Mouse (Mus musculus) macrophage (primary cell): Measurements from ENCODE around the gene Jph3. TPM values are rescaled to one million over a fixed set of nuclear protein-coding genes. Genes with fewer than 3 reads are reported as not detected.

Source experiments
- H3K27ac ChIP-seq: fragments of 350-480 bp; formaldehyde crosslinking; 2 replicates; pipeline ENCODE4 v1.9.0; 2021
- H3K36me3 ChIP-seq: fragments of 350-480 bp; formaldehyde crosslinking; 2 replicates; pipeline ENCODE4 v1.9.0; 2021; ENCODE audit errors: inconsistent target
- H3K4me3 ChIP-seq: fragments of 350-480 bp; formaldehyde crosslinking; 2 replicates; pipeline ENCODE4 v1.9.0; 2021; ENCODE audit errors: inconsistent target
- H3K79me2 ChIP-seq: fragments of 350-480 bp; formaldehyde crosslinking; 2 replicates; pipeline ENCODE4 v1.9.0; 2021; ENCODE audit errors: inconsistent target
- WGBS: methylation state at CpG from one replicate; pipeline ENCODE4 v1.1.7; 2026; ENCODE audit warnings: inconsistent platforms; ENCODE audit not compliant: missing documents; 5-methylcytosine and 5-hydroxymethylcytosine counted together
- polyA plus RNA-seq: library from polyadenylated mRNA; stranded (reverse); fragments of 250-400 nt; gene quantifications from 3 replicates; pipeline ENCODE4 v1.2.4, GENCODE M21; 2018; ENCODE audit warnings: inconsistent platforms
- total RNA-seq, 78 experiments: library from RNA; depleted of rRNA; stranded (reverse); fragments of 250-400 nt; gene quantifications; 1 replicate in 9 of 78; 2 replicates in 24 of 78; 3 replicates in 43 of 78; 4 replicates in 2 of 78; pipeline ENCODE4 v1.2.4; 2018; ENCODE audit warnings: inconsistent platforms in 56 of 78

Gene Jph3
- total RNA-seq (2018; cell fraction: chromatin; rRNA removed) = not detected
- under 1 TPM in 10 of 26 experiments, not detected in 16; 0.03 to 0.16 (median 0.05) TPM for total RNA-seq (2018; cell fraction: cytosol; rRNA removed)
- total RNA-seq (2018; cell fraction: nucleus; rRNA removed) = under 1 TPM in 1 of 26 experiments, not detected in 25; 0.18 TPM
- 0.26 TPM in 1 of 3 replicates, not detected in the others for polyA plus RNA-seq

DNA sequence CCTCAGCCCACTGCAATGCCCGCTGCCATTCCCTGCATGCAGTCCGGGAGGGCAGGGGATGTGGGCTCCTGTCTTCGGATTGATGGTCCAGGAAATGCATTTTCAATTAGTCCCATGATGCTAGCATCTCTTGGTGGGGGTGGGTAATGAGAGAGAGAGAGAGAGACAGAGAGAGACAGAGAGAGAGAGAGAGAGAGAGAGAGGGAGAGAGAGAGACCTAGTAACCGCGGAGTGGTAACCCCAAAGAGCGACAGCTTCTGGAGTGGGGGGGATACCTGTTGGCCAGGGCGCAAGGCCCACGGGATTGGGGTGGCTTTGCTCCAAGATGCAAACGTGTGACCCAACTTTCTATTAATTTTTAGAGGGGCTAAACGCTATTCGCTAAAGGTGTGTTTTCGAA is at the start of gene Jph3:
Gene Jph3 (plus strand): TSS at position 301 of the 400 bp plus-strand sequence.
- Histone ChIP-seq H3K36me3 (no peaks in the 10 kb centered on the region), H3K4me3 (no peak within 1 kb of the TSS), H3K79me2 (no peaks in the 10 kb centered on the region), H3K27ac (no peak within 1 kb of the TSS)
- 13% methylated on average over 9 of the region's 12 CpGs for WGBS

DNA sequence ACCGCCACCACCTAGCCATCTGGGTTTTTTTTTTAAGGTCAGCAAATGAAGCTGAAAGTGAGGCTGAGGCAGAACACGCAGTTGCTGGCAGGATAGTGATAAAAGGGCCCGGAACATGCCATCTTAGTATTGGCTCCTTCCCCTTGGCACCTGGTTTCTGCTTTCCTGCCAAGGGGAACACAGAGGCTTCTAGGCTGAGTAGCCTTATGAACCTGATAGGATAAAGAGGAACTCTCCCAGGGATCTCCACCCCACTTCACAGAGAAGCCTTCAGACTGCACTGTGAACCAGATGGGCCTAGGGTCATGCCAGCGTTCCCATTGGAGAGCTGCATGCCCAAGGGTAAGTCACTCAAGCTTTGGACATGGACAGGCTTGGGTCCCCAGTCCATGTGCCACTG is 48.5 kb upstream of the Jph3 start:
- 73% methylated on average over 4 of the region's 4 CpGs for WGBS
- Histone ChIP-seq H3K4me3 (no peak overlapping the region), H3K79me2 (no peaks in the 10 kb centered on the region), H3K36me3 (no peaks in the 10 kb centered on the region), H3K27ac (no peak overlapping the region)

DNA sequence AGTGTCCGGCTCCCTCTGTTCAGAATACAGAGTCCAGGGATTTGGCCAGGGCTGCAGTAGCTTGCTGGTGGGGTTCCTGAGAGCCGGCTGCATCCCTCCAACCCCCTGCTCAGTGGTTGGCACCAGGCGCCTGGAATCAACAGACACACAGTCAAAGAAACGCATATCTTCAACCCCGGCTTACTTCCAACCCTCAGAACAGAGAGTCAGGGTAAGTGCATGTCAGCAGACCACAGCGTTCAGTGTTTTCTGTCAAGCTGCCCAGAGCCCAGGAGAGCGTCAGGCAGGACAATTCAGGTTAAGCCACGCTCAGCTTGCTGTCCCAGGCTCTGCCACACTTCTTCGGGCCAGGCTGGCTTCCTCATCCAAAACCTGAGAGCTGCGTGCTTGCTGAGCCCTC is 48.0 kb upstream of the Jph3 start:
- Histone ChIP-seq H3K27ac (no peak overlapping the region), H3K4me3 (no peak overlapping the region), H3K79me2 (no peaks in the 10 kb centered on the region), H3K36me3 (no peaks in the 10 kb centered on the region)
- 78% methylated on average over 10 of the region's 10 CpGs for WGBS

DNA sequence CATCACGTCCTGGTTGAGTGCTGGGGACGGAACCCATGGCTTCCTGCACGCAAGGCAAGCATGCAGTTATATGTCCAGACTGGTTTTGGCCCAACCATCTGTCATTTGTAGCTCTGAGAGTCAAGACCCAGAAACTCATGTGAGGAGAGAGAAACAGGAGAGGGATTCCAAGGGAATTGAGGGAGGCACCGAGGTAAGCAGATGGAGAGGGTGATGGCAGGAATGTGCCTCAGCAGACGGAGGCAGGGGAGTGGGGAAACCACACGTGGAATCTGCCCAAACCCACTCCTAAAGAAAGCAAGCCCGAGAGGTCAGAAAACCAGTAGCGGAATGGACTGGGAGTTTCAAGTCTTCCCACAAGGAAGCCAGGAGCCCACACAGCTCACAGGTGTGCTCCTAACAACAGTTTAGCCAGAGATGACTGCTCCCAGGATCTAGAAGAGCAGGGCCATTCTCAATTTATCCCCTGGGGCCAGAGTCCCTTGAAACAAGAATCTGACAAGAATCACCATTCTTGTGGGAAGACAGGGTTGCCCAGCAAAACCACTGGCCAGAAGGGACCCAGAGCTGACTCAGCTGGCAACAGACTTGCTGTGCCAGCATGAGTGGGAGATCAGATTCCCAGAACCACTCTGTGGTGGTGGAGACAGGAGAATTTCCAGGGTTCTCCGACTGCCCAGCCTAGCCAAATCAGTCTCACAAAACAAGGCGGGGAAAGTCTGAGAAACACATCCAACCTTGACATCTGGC is 46.2 kb upstream of the Jph3 start:
- Histone ChIP-seq H3K4me3 (no peak overlapping the region), H3K36me3 (no peaks in the 10 kb centered on the region), H3K27ac (no peak overlapping the region), H3K79me2 (no peaks in the 10 kb centered on the region)
- WGBS = 81% methylated on average over 10 of the region's 10 CpGs

DNA sequence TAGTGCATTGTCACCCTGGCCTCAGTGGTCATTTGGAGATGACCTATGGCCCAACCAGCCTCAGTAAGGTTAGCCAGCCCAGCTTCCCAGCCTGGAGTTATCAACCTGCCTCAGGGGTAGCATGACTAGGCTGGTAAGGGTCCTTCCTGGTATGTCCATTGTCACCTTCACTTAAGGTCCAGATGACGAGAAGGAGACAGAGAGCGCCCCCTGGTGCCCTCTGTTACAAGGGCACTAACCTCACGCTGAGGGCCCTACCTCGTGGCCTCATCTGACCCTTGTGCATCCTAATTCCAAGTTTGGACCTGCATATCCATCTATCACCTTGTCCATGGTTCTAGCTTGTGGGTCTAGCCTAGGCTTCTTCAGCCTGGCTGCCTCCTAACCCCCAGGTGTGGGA is 44.0 kb upstream of the Jph3 start:
- Histone ChIP-seq H3K27ac (no peak overlapping the region), H3K36me3 (no peaks in the 10 kb centered on the region), H3K4me3 (no peak overlapping the region), H3K79me2 (no peaks in the 10 kb centered on the region)
- WGBS = 6% methylated on average over 4 of the region's 4 CpGs

DNA sequence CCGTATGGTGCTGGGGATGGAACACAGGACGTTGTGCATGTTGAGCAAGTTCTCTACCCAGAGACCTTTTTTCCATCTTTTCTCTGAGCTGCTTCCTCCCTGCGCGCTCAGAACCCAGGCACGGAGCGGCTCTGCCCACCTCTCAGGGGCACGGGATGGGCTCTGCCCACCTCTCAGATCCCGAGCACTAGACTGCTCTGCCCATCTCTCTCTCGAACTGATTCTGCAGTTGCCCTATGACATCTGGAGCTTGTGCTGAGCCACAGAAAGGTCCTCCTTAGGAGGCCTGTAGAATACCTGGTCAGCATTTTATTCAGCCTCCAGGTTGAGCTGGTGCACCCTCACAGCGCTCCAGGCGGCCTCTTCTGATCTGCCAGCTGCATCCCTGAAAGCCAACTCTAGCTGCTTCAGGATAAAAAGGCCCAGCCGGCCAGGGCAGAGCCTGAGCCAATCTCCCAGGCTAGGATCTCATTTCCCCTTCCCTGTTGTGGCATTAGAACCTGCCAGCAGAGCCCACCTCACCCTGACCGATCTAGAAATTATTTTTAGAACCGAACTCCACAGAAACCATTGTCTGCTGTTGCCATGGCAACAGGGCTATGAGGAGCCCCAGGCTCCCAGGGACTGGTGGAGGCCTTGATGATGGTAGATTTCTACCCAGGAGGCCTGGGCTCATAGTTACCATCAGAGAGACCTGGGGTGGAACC is 41.8 kb upstream of the Jph3 start:
- H3K36me3 ChIP-seq = no peaks in the 10 kb centered on the region
- H3K4me3 ChIP-seq = no peak overlapping the region
- 54% methylated on average over 12 of the region's 14 CpGs for WGBS
- H3K79me2 ChIP-seq = no peaks in the 10 kb centered on the region
- H3K27ac ChIP-seq = no peak overlapping the region

DNA sequence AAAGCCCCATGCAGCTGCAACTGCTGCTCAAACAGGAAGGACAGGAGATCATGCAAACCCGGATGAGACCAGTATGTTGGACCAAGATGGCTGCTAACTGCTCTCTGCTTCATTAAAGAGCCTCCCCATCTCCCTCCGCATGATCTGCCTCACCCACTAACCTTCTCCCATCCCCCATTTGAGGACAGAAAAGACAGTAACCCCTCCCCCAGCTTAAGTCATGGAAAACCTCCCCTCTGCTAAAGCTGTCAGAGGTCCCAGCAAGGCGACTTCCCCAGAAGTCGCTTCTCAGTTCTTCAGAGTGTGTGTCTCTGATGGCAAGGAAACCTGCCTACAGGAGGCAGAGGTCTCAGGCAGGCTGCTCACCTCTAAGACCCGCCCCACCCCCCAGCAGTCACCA is 40.9 kb upstream of the Jph3 start:
- H3K27ac ChIP-seq = no peak overlapping the region
- no peak overlapping the region for H3K4me3 ChIP-seq
- WGBS = 50% methylated on average over 5 of the region's 5 CpGs
- no peaks in the 10 kb centered on the region for H3K36me3 ChIP-seq
- no peaks in the 10 kb centered on the region for H3K79me2 ChIP-seq

DNA sequence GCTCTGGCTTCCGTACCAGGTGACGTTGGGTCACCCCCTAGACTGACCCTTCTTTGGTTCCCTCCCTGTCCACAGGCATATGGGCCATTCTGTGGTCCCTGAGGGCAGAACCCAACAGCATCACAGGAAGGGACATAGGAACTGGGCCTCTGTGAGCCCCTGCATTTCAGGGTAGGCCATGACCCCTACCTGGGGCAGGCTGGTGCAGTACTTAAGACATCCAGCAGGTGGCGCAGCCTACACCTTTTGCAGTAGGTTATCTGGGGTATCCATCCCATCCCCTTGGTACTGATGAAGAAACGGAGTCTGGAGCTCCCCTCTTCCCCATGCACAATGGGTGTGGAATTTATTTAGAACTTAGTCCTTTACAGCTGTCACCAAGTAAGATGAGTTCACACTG is 35.0 kb upstream of the Jph3 start:
- Histone ChIP-seq H3K4me3 (no peak overlapping the region), H3K79me2 (no peaks in the 10 kb centered on the region), H3K27ac (no peak overlapping the region), H3K36me3 (no peaks in the 10 kb centered on the region)
- 55% methylated on average over 4 of the region's 4 CpGs for WGBS

DNA sequence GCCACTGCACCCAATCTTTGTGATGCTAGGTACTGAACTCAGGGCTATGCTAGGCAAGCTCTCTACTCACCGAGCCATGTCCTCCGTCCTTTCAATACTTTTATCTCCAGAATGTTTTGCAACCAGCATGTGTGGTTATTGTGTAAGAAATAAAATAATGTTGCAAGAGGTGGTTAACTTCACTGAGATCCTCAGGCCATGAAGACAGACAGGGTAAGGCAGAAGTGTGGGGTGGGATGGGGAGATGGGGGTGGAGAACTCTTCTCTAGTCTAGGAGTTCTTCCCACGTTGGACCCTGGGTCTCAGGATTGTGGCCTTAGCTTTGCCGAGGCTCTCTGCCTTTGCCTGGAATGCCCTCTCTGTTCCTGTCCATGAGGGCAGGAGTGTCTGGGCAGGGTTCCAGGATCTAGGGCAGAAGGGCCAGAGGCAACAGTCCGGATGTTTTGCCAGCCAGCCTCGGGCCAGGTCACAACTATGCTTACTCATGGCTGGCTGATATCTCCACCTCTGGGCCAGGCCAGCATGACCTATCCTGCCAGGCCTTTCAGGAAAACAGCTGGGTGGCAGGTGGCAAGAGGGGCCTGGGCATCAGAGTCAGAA is 33.7 kb upstream of the Jph3 start:
- H3K4me3 ChIP-seq = no peak overlapping the region
- H3K27ac ChIP-seq = no peak overlapping the region
- 12% methylated on average over 6 of the region's 6 CpGs for WGBS
- no peaks in the 10 kb centered on the region for H3K79me2 ChIP-seq
- no peaks in the 10 kb centered on the region for H3K36me3 ChIP-seq

DNA sequence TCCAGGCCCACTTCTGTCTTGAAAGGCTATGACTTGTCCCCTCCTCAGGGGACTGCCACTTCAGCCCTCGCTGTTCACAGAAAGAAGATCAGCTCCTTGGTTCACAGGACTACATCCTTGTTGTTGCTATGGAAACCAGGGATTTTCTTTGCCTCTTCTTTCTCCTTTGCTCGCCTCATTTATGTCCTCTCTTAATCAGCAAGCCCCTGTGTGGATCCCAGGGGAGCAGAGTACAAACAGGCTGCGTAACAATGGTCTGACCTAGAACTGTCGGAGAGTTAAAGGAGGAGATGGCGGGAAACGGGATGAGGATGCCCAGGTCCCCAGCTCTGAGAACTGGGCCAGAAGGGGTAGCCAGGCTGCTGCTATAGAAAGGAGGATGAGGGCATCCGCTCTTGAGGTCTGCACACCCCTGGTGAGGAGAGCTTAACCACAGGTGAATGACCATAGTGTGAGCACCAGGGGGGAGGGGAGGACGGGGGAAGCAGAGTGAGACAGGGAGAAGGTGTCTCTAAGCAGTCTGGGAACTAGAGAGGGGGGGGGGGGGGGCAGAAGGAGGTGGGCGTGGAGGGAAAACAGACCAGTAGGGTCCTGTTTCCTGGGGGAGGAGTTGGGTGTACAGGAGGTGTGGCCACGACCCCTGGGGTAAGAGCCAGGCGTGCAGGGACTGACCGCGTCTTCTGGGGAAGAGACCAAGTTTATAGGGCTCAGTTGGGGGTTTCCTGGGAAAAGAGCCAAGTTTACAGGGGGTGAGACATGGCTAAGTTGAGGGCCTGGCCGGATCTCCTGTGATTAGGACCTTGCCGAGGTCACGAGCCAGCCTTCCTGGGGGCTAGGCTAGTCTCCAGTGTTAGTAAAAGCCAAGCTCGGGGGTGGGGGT is 31.4 kb upstream of the Jph3 start:
- WGBS = 30% methylated on average over 16 of the region's 17 CpGs
- H3K4me3 ChIP-seq = no peak overlapping the region
- H3K36me3 ChIP-seq = no peaks in the 10 kb centered on the region
- H3K27ac ChIP-seq = no peak overlapping the region
- H3K79me2 ChIP-seq = no peaks in the 10 kb centered on the region

DNA sequence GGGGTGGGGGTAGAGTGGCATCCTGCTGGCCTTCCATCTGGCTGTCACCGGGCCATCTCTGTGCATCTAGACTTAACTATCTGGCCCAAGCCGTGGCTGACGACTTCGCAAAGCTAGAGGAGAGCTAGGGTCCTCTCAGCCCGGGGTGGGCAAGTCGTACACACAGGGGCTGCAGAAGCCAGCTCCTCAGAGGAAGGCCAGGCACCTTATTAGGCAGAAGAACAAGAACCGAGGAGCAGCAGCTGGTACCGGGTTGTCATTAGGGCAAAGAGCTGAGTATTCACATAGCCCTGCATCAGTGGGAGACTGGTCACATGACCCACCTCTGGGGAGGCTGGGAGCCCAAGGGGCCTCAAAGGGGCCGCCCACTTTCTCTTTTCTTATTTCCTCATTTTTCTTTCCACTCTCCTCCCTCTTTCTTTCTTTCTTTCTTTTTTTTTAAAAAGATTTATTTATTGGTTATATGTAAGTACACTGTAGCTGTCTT is 30.8 kb upstream of the Jph3 start:
- H3K4me3 ChIP-seq = no peak overlapping the region
- H3K27ac ChIP-seq = no peak overlapping the region
- H3K79me2 ChIP-seq = no peaks in the 10 kb centered on the region
- WGBS = 15% methylated on average over 9 of the region's 9 CpGs
- H3K36me3 ChIP-seq = no peaks in the 10 kb centered on the region

DNA sequence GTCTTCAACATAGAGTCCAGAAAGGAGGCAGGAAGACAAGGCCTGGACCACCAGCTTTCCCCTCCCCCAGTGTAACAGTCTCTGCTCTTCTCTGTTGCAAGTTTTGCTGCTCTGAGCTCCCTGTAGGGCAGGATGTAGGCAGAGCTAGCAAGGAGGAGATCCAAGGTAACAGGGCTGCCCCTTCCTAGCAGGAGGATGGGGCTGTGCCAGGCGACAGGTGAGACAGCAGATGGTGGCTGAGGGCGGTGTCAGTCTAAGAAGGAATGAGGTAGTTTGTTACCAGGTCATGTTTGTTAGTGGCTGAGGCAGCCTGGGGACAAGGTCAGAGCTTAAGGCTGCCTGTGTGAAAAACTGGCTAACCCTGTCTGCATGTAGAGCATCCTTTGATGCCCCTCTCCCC is 29.5 kb upstream of the Jph3 start:
- WGBS = 89% methylated on average over 2 of the region's 2 CpGs
- H3K4me3 ChIP-seq = no peak overlapping the region
- no peak overlapping the region for H3K27ac ChIP-seq
- H3K36me3 ChIP-seq = no peaks in the 10 kb centered on the region
- no peaks in the 10 kb centered on the region for H3K79me2 ChIP-seq

DNA sequence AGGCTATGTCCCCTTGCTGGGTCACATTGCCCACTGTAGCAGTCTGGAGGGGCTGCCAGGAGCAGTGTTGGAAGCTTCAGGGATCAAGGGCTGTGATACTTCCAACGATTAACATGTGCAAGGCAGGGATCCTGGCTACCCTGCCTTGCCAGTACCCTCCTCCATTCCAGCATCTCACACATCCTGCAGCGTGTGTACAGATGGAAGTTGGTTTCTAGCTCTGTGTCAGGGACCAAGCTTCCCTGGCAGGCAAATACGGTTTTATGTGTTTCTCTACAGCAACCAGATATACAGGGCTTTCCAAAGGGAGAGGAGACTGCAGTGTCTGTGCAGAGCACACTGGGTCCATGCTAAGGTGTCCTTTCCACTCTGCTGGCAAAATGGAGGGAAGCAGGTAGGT is 24.2 kb upstream of the Jph3 start:
- Histone ChIP-seq H3K36me3 (no peaks in the 10 kb centered on the region), H3K79me2 (no peaks in the 10 kb centered on the region), H3K27ac (no peak overlapping the region), H3K4me3 (no peak overlapping the region)
- WGBS = 64% methylated on average over 3 of the region's 3 CpGs

DNA sequence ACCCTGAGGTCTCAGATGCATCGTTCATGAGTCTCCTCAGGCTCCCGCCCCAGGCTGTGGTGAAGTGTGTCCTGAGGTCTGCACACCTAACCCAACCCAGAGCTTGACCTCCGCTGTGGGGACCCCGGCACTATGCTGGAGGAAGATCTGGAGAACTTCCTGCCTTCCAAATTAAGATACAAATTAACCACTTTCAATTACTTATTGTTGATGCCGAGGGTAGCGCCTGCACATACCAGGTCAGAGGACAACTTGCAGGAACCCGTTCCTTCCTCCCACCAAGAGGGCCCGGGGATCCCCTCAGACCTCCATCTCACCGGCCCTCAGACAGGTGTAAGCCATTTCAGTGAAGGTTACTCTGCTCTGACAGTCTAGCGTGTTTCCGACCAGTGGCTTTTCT is 22.5 kb upstream of the Jph3 start:
- no peaks in the 10 kb centered on the region for H3K36me3 ChIP-seq

More for the DNA sequence above, 22.5 kb upstream of the Jph3 start:
- 80% methylated on average over 11 of the region's 11 CpGs for WGBS
- Histone ChIP-seq H3K4me3 (no peak overlapping the region), H3K79me2 (no peaks in the 10 kb centered on the region), H3K27ac (no peak overlapping the region)
